Mouse (Mus musculus) B cell, adult (primary cell): Measurements from ENCODE around the gene Slc35f5. TPM values are rescaled to one million over a fixed set of nuclear protein-coding genes. Genes with fewer than 3 reads are reported as not detected.

Experiments used
- total RNA-seq: library from RNA; stranded (reverse); gene quantifications from 4 replicates; pipeline ENCODE4 v1.2.4, GENCODE M21; 2023; ENCODE audit not compliant: inconsistent age

The Slc35f5 gene
- 2.0 to 3.1 TPM (median 2.4 TPM) in 4 replicates for total RNA-seq

GRCm38 (mm10) chr1:125560259-125561192 is at the start of gene Slc35f5:
Gene Slc35f5, plus strand, starts transcription at chr1:125560595.

Other genes starting within 250 kb of the Slc35f5 start
- gene Actr3, start 124.9 kb upstream of the Slc35f5 start, total RNA-seq, result 665 to 740 TPM (median 682 TPM) in 4 replicates
- gene Gpr39, start 116.4 kb downstream of the Slc35f5 start, total RNA-seq, result not detected in 4 replicates